Mouse (Mus musculus) megakaryocyte, embryonic 14.5 days (primary cell): Measurements from ENCODE around the gene Cdk18.

Experiments used
- FLI1 ChIP-seq: IDR thresholded peaks from 2 replicates; pipeline ENCODE4 v1.6.1; 2012; ENCODE audit warnings: low read length, inconsistent platforms, mixed read lengths
- GATA1 ChIP-seq: IDR thresholded peaks from 3 replicates; pipeline ENCODE4 v1.6.1; 2012; ENCODE audit warnings: mixed read lengths, low read length, inconsistent platforms, borderline replicate concordance

DNA sequence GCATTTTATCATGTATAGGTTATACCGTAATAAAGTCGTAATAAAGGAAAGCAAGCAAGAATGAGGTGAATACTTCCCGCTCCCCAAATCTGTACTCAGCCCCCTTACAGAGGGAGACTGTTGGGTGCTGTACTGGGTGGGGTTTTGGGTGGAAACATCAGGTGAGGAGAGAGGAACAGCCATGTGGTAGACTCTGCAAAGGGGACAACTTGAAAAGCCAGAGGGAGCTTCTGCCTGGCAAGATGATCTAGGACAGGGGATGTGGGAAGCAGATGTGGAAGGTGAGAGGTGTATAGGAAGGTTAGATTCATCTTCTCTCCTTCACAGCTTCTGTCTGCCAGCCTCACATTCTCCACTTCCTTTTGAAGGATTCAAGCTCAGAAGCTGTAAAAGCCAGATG is 68.8 kb downstream of the Cdk18 start:
- TF ChIP-seq FLI1, result no peak
- no peak for TF ChIP-seq GATA1
